Mouse (Mus musculus) limb, embryonic 11.5 days (tissue): ENCODE data around the gene A530016L24Rik. TPM values are rescaled to one million over a fixed set of nuclear protein-coding genes. Genes with fewer than 3 reads are reported as not detected.

Experiments used
- ATAC-seq: fragments of 200-750 bp; cut with Nextera tagmentation; 2 replicates; pipeline ENCODE4 v1.8.0; 2017; ENCODE audit warnings: low read depth; ENCODE audit not compliant: insufficient number of reproducible peaks, low FRiP score, low TSS enrichment
- DNase-seq: peaks from one replicate; pipeline ENCODE4 v3.0.0-alpha.2; 2015; ENCODE audit warnings: low spot score
- H3K27ac ChIP-seq: fragments of 300-500 bp; sonication (generic); replicated peaks from 2 replicates; pipeline ENCODE4 v1.5.1; 2014; ENCODE audit warnings: low read depth, mild to moderate bottlenecking, low read length
- H3K27me3 ChIP-seq: fragments of 300-500 bp; sonication (generic); 2 replicates; pipeline ENCODE4 v1.6.1; 2014; ENCODE audit warnings: mild to moderate bottlenecking, low read length, mixed read lengths; ENCODE audit not compliant: control insufficient read depth, insufficient read depth
- H3K36me3 ChIP-seq: fragments of 300-500 bp; sonication (generic); 2 replicates; pipeline ENCODE4 v1.6.1; 2014; ENCODE audit warnings: mild to moderate bottlenecking, low read length, moderate library complexity, mixed read lengths; ENCODE audit not compliant: control insufficient read depth, insufficient read depth
- H3K4me1 ChIP-seq: fragments of 300-500 bp; sonication (generic); 2 replicates; pipeline ENCODE4 v1.6.1; 2014; ENCODE audit warnings: low read length, mixed read lengths; ENCODE audit not compliant: control insufficient read depth, insufficient read depth
- H3K4me2 ChIP-seq: fragments of 300-500 bp; sonication (generic); 2 replicates; pipeline ENCODE4 v1.6.1; 2014; ENCODE audit warnings: low read depth, mild to moderate bottlenecking, moderate library complexity; ENCODE audit not compliant: severe bottlenecking
- H3K4me3 ChIP-seq: fragments of 300-500 bp; sonication (generic); 2 replicates; pipeline ENCODE4 v1.5.1; 2014; ENCODE audit warnings: low read depth, low read length
- H3K9ac ChIP-seq: fragments of 300-500 bp; sonication (generic); 2 replicates; pipeline ENCODE4 v1.6.1; 2014; ENCODE audit warnings: mild to moderate bottlenecking, low read length
- H3K9me3 ChIP-seq: fragments of 300-500 bp; sonication (generic); 2 replicates; pipeline ENCODE4 v1.6.1; 2016; ENCODE audit warnings: low read length; ENCODE audit not compliant: control insufficient read depth
- WGBS: fragments of 180-500 bp; shearing (Covaris S2); extraction: QIAGEN DNeasy Blood & Tissue Kit; methylation state at CpG from one replicate; pipeline ENCODE4 v1.1.7; 2014; 5-methylcytosine and 5-hydroxymethylcytosine counted together
- polyA plus RNA-seq: library from polyadenylated mRNA; unstranded; fragments of >200 nt; fragmentation: Nextera tagmentation; extraction: Ambion mirVana; gene quantifications from 2 replicates; pipeline ENCODE4 v1.2.1, GENCODE M21; 2014

The A530016L24Rik gene
- polyA plus RNA-seq, 1 experiment from 2014 or later: not detected

GRCm38 (mm10) chr12:112506267-112506666 lies 17.0 kb downstream of the A530016L24Rik start:
- ATAC-seq (no peak), DNase-seq (no peak)
- H3K4me1 ChIP-seq: 0 out of 2 replicates have a peak, but pooled peaks cover 4% of the 10 kb centered on the region
- H3K9me3 ChIP-seq: no peaks in the 10 kb centered on the region
- 80% methylated on average over 6 of the region's 6 CpGs for WGBS
- H3K4me3 ChIP-seq: no peak overlapping the region
- H3K36me3 ChIP-seq: no peaks in the 10 kb centered on the region
- no peak overlapping the region for H3K4me2 ChIP-seq
- no peak overlapping the region for H3K9ac ChIP-seq
- peaks cover 17% of the 10 kb centered on the region for H3K27me3 ChIP-seq
- H3K27ac ChIP-seq: no peak overlapping the region

- H3K9me3 ChIP-seq: no peaks in the 10 kb centered on the region
- no peaks in the 10 kb centered on the region for H3K36me3 ChIP-seq
- H3K27me3 ChIP-seq: peaks cover 19% of the 10 kb centered on the region
- H3K4me1 ChIP-seq: 0 out of 2 replicates have a peak, but pooled peaks cover 4% of the 10 kb centered on the region
- no peak for DNase-seq
- H3K9ac ChIP-seq: no peak overlapping the region
- H3K27ac ChIP-seq: no peak overlapping the region
- no peak overlapping the region for H3K4me3 ChIP-seq
- no peak for ATAC-seq
- WGBS: 27% methylated on average over 4 of the region's 4 CpGs
- no peak overlapping the region for H3K4me2 ChIP-seq
These were observed 18.0 kb downstream of the A530016L24Rik start for GRCm38 (mm10) chr12:112507264-112507663.

- Histone ChIP-seq H3K36me3 (no peaks in the 10 kb centered on the region), H3K27ac (no peak overlapping the region), H3K4me3 (no peak overlapping the region), H3K9me3 (no peaks in the 10 kb centered on the region), H3K9ac (no peak overlapping the region), H3K27me3 (peaks cover 19% of the 10 kb centered on the region), H3K4me2 (no peak overlapping the region), H3K4me1 (0 out of 2 replicates have a peak, but pooled peaks cover 4% of the 10 kb centered on the region)
- no peak for DNase-seq
- whole genome bisulfite sequencing: 82% methylated on average over 3 of the region's 3 CpGs
- ATAC-seq: no peak
These were observed 18.7 kb downstream of the A530016L24Rik start for GRCm38 (mm10) chr12:112507984-112508383.

- no peaks in the 10 kb centered on the region for H3K36me3 ChIP-seq
- H3K9ac ChIP-seq: no peak overlapping the region
- no peak for ATAC-seq
- H3K9me3 ChIP-seq: no peaks in the 10 kb centered on the region
- no peak overlapping the region for H3K27ac ChIP-seq
- H3K4me2 ChIP-seq: peak overlapping the region; percentile 53; the same call in 1 of the 2 replicates
- 0 out of 2 replicates have a peak, but pooled peaks cover 4% of the 10 kb centered on the region for H3K4me1 ChIP-seq
- peaks cover 19% of the 10 kb centered on the region for H3K27me3 ChIP-seq
- no peak overlapping the region for H3K4me3 ChIP-seq
- DNase-seq: no peak
- 34% methylated on average over 7 of the region's 7 CpGs for WGBS
These were observed 21.1 kb downstream of the A530016L24Rik start for GRCm38 (mm10) chr12:112510365-112510732.

GRCm38 (mm10) chr12:112510733-112511372 lies 21.6 kb downstream of the A530016L24Rik start:
- no peak for ATAC-seq
- H3K4me3 ChIP-seq: peak overlapping the region; percentile 12; the same call in 1 of the 2 replicates
- peak; percentile 79 for DNase-seq
- peak overlapping the region; percentile 53 for H3K4me2 ChIP-seq
- WGBS: 3% methylated on average over 62 of the region's 62 CpGs
- H3K9me3 ChIP-seq: no peaks in the 10 kb centered on the region
- H3K27ac ChIP-seq: no peak overlapping the region
- no peaks in the 10 kb centered on the region for H3K36me3 ChIP-seq
- no peak overlapping the region for H3K9ac ChIP-seq
- peaks cover 19% of the 10 kb centered on the region for H3K27me3 ChIP-seq
- H3K4me1 ChIP-seq: 0 out of 2 replicates have a peak, but pooled peaks cover 4% of the 10 kb centered on the region

- Histone ChIP-seq H3K4me3 (no peak overlapping the region), H3K36me3 (no peaks in the 10 kb centered on the region), H3K9me3 (no peaks in the 10 kb centered on the region), H3K27me3 (peaks cover 15% of the 10 kb centered on the region), H3K4me1 (peaks cover 9% of the 10 kb centered on the region; the same call in 1 of the 2 replicates), H3K27ac (no peak overlapping the region), H3K9ac (no peak overlapping the region), H3K4me2 (no peak overlapping the region)
- 53% methylated on average over 3 of the region's 3 CpGs for whole genome bisulfite sequencing
- ATAC-seq (no peak), DNase-seq (no peak)
These were observed 25.6 kb downstream of the A530016L24Rik start for GRCm38 (mm10) chr12:112514897-112515296.

- Histone ChIP-seq H3K4me1 (peaks cover 5% of the 10 kb centered on the region; the same call in 1 of the 2 replicates), H3K36me3 (no peaks in the 10 kb centered on the region), H3K27me3 (no peaks in the 10 kb centered on the region), H3K4me3 (no peak within 1 kb of the TSS), H3K27ac (no peak within 1 kb of the TSS), H3K9ac (no peak within 1 kb of the TSS), H3K4me2 (no peak within 1 kb of the TSS), H3K9me3 (no peaks in the 10 kb centered on the region)
- WGBS: 27% methylated on average over 14 of the region's 14 CpGs
- 0 out of 2 replicates have a peak, but pooled peaks have one; percentile 26 for ATAC-seq
- DNase-seq: peak; percentile 71
These were observed 27.6 kb downstream of the A530016L24Rik start, which contains the start of gene Tmem179 for GRCm38 (mm10) chr12:112516697-112517337. Tmem179 (minus strand) TSS chr12:112516747.

- Histone ChIP-seq H3K27me3 (no peaks in the 10 kb centered on the region), H3K9me3 (no peaks in the 10 kb centered on the region), H3K4me1 (peaks cover 5% of the 10 kb centered on the region; the same call in 1 of the 2 replicates), H3K4me3 (no peak overlapping the region), H3K27ac (no peak overlapping the region), H3K9ac (0 out of 2 replicates have a peak overlapping the region, but pooled peaks have one; percentile 1), H3K4me2 (no peak overlapping the region), H3K36me3 (no peaks in the 10 kb centered on the region)
- ATAC-seq (no peak), DNase-seq (no peak)
- WGBS: 63% methylated on average over 4 of the region's 4 CpGs
These were observed 28.9 kb downstream of the A530016L24Rik start for GRCm38 (mm10) chr12:112518105-112518504.
